Mouse (Mus musculus): ENCODE measurements around the gene Cbfb.

- TF ChIP-seq ZNF384 (IDR thresholded peaks at IDR 0.05; ENCODE audit: low read depth, low read length), result no peak
- TF ChIP-seq EP300 (IDR thresholded peaks at IDR 0.05; ENCODE audit: low read depth in 1 of 2, low read length in 2 of 2), result no peak
- no peak for TF ChIP-seq E2F4 (IDR thresholded peaks at IDR 0.05; ENCODE audit: borderline replicate concordance, low read depth, low read length)
Measured at GRCm38 (mm10) chr8:105178211-105178800, 7.8 kb downstream of the Cbfb start.

Data from MEL (cell line).